Mouse (Mus musculus) heart, postnatal 14 days (tissue): ENCODE measurements at regions not wholly inside any gene's neighbourhood (a gene's known extent, or its start where the extent isn't known, plus 50 kb on each side); places are given as distances from the start of the nearest gene placed in this dataset.

Experiments used
- DNase-seq, 2 experiments: peaks; one replicate each; pipeline ENCODE4 v3.0.0; 2021 to 2022
- intact Hi-C: fragments of 180-260 bp; cut with DNase I; formaldehyde crosslinking; loops from one replicate; pipeline ENCODE4 v1.15.1; 2025

DNA sequence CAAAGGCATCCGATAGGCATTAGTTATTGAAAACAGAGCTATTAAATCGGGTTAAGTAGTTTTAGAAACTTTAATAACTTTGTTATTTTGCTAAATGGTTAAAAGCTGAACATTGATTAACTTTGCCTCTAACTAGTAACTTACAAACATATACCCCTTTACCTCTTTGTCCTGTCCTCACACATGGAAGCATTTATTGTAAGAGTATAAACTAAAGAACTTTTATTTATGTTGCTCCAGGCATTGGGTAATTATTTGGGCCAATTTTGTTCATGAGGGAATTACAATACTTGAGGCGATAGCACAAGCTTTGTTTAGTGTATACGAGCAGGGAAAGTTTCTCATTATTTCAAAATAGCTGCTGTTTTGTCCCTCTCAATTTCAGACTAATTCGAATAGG lies 328.4 kb upstream of the Gm9008 start:
- intact Hi-C loops = no loop called here

DNA sequence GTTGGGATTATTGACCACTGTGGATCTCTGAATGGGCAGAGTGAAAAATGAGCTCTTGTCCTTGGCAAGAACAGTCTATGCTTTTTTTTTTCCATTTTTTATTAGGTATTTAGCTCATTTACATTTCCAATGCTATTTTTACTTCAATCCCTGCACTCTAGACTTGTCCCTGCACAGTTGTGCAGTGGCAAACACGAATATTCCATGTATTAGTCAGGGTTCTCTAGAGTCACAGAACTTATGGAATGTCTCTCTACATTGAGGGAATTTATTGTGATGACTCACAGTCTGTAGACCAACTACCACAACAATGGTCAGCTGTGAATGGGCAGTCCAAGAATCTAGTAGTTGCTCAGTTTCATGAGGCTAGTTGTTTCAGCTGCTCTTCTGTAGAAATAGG lies 305.4 kb upstream of the Gm9008 start:
- DNase-seq = no peak
- intact Hi-C loops = no loop called here

More for the DNA sequence above, 328.4 kb upstream of the Gm9008 start:
- no peak for DNase-seq

DNA sequence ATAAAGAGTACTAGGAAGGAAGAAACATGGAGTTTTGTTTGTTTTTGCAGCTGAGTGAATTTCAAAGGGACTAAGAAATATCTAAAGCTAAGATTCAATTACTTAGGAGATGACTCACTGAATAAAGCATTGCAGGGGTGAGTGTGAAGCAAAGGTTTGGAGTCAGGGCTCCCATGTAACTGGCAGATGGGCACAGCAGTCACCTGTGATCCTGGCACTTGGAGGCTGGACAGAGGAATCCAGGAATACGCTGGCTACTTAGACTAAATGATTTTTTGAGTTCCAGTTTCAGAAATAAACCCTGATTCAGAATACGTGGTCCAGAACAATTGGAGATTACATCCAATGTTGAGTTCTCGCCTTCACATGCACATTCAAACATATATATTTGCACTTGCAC lies 282.6 kb upstream of the Gm9008 start:
- DNase-seq = no peak
- intact Hi-C loops = no loop called here

DNA sequence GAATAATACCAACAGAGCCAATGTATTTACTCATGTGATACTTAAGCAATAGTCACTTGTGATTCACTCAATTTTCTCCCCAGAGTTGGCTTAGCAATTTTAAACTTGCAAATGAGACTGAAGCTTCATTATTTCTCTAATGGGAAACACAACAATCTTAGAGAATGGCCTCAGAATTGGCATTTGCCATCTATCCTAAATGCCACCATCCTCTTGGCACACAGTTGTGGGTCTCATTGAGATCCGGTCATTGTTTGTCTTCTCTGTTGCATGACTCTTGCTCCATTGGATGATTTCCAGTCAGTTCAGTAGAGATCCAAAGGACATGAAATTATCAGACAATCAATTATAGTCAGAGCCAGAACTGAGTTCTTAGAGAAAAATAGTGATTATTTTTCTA lies 280.6 kb upstream of the Gm9008 start:
- no peak for DNase-seq
- intact Hi-C loops = no loop called here

- intact Hi-C loops = no loop called here
- no peak for DNase-seq
Observed at GRCm38 (mm10) chr6:76777080-76777479, 279.5 kb upstream of the Gm9008 start.

DNA sequence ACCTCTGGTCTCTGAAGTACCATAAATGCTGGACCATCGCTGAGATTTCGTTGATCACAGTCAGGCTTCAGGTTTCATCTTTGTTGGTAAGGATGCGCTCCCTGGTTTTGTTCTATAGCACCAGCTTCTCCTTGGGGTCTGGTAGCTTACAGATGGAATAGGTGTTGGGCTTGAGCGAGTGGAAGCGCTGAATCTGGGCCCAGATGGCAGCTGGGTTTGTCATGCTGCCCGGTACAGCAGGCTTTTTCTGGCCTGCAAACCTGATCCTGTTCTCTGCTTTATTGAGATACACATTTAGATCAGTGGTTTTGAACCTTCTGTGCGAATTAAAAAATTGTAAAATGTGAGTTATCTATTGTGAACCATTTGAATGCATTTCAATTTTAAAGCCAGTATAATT lies 266.3 kb upstream of the Gm9008 start:
- intact Hi-C loops = no loop called here
- no peak for DNase-seq

DNA sequence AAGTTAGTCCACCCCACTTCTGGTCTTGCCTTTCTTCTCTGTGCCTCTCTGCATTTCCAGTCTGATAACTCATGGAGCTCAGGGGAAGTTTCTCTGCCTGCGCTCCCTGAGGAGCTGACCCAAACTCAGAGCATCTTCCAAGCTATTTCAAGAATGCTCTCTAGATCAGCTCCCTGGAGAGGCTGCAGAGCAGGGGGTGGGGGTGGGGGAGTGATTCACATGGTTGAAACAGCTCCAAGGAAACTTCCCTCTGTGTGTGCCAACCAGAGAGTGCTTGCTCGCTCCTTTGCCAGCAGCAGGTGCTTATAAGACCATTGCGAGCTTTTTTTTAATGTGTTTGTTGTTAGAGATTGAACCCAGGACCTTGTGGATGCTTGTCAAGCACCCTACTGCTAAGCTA lies 257.3 kb upstream of the Gm9008 start:
- DNase-seq = peak; percentile 2 to 23
- intact Hi-C loops = no loop called here
